Mouse (Mus musculus): ENCODE data around the gene Crhbp. TPM values are rescaled to one million over a fixed set of nuclear protein-coding genes. Genes with fewer than 3 reads are reported as not detected.

Gene Crhbp
- total RNA-seq (2014; fragmentation: Nextera tagmentation) (not detected in 2 replicates), total RNA-seq (2017) (not detected in 2 replicates)

- ATAC-seq (replicated peaks; ENCODE audit: poor library complexity, severe bottlenecking): no peak
Observed at GRCm38 (mm10) chr13:95444824-95445223, at the start of gene Crhbp. TSS of gene Crhbp (minus strand) at chr13:95444924.

- no peak for ATAC-seq (replicated peaks; ENCODE audit: poor library complexity, severe bottlenecking)
Observed at GRCm38 (mm10) chr13:95493296-95493695, 48.6 kb upstream of the Crhbp start.

- no peak for ATAC-seq (replicated peaks; ENCODE audit: poor library complexity, severe bottlenecking)
Observed at GRCm38 (mm10) chr13:95491327-95491726, 46.6 kb upstream of the Crhbp start.

- no peak for ATAC-seq (replicated peaks; ENCODE audit: poor library complexity, severe bottlenecking)
Observed at GRCm38 (mm10) chr13:95484664-95485063, 39.9 kb upstream of the Crhbp start.

- peak; percentile 99 for ATAC-seq (replicated peaks; ENCODE audit: poor library complexity, severe bottlenecking)
Observed at GRCm38 (mm10) chr13:95481428-95481827, 36.7 kb upstream of the Crhbp start.

- ATAC-seq (replicated peaks; ENCODE audit: poor library complexity, severe bottlenecking): no peak
Observed at GRCm38 (mm10) chr13:95478671-95479413, 34.1 kb upstream of the Crhbp start, which contains the start of gene S100z. TSS of gene S100z (minus strand) at chr13:95478721.

- no peak for ATAC-seq (replicated peaks; ENCODE audit: poor library complexity, severe bottlenecking)
Observed at GRCm38 (mm10) chr13:95477173-95477572, 32.4 kb upstream of the Crhbp start.

GRCm38 (mm10) chr13:95475124-95475523 lies 30.4 kb upstream of the Crhbp start:
- no peak for ATAC-seq (replicated peaks; ENCODE audit: poor library complexity, severe bottlenecking)

GRCm38 (mm10) chr13:95474294-95474693 lies 29.6 kb upstream of the Crhbp start:
- ATAC-seq (replicated peaks; ENCODE audit: poor library complexity, severe bottlenecking): no peak

GRCm38 (mm10) chr13:95470970-95471369 lies 26.2 kb upstream of the Crhbp start:
- peak; percentile 65 for ATAC-seq (replicated peaks; ENCODE audit: poor library complexity, severe bottlenecking)

GRCm38 (mm10) chr13:95451529-95451928 lies 6.8 kb upstream of the Crhbp start:
- no peak for ATAC-seq (replicated peaks; ENCODE audit: poor library complexity, severe bottlenecking)

- no peak for ATAC-seq (replicated peaks; ENCODE audit: poor library complexity, severe bottlenecking)
Observed at GRCm38 (mm10) chr13:95450636-95451210, 6.0 kb upstream of the Crhbp start.

- no peak for ATAC-seq (replicated peaks; ENCODE audit: poor library complexity, severe bottlenecking)
Observed at GRCm38 (mm10) chr13:95449730-95450129, 5.0 kb upstream of the Crhbp start.

GRCm38 (mm10) chr13:95444291-95444690 lies 433 bp downstream of the Crhbp start:
- no peak for ATAC-seq (replicated peaks; ENCODE audit: poor library complexity, severe bottlenecking)

GRCm38 (mm10) chr13:95443376-95444233 lies 1.1 kb downstream of the Crhbp start:
- no peak; the same call in 1 of the 2 replicates for ATAC-seq (replicated peaks; ENCODE audit: poor library complexity, severe bottlenecking)

GRCm38 (mm10) chr13:95442901-95443300 lies 1.8 kb downstream of the Crhbp start:
- no peak for ATAC-seq (replicated peaks; ENCODE audit: poor library complexity, severe bottlenecking)

GRCm38 (mm10) chr13:95439569-95439968 lies 5.2 kb downstream of the Crhbp start:
- no peak for ATAC-seq (replicated peaks; ENCODE audit: poor library complexity, severe bottlenecking)

- ATAC-seq (replicated peaks; ENCODE audit: poor library complexity, severe bottlenecking): no peak
Observed at GRCm38 (mm10) chr13:95431760-95432159, 13.0 kb downstream of the Crhbp start.

GRCm38 (mm10) chr13:95427499-95427898 lies 17.2 kb downstream of the Crhbp start:
- ATAC-seq (replicated peaks; ENCODE audit: poor library complexity, severe bottlenecking): peak; percentile 83

- ATAC-seq (replicated peaks; ENCODE audit: poor library complexity, severe bottlenecking): no peak
Observed at GRCm38 (mm10) chr13:95426421-95426820, 18.3 kb downstream of the Crhbp start.

- no peak for ATAC-seq (replicated peaks; ENCODE audit: poor library complexity, severe bottlenecking)
Observed at GRCm38 (mm10) chr13:95425484-95425883, 19.2 kb downstream of the Crhbp start.

Measured in granulocyte monocyte progenitor cell, adult 5-6 weeks (primary cell).